Mouse (Mus musculus) lung, postnatal 0 days (tissue): ENCODE results near the gene Tpst1. TPM values are rescaled to one million over a fixed set of nuclear protein-coding genes. Genes with fewer than 3 reads are reported as not detected.

Experiments used
- ATAC-seq: fragments of 200-750 bp; cut with Nextera tagmentation; 2 replicates; pipeline ENCODE4 v1.8.0; 2017; ENCODE audit warnings: moderate library complexity
- DNase-seq: peaks from one replicate; pipeline ENCODE4 v3.0.0-alpha.2; 2016; ENCODE audit warnings: low spot score
- H3K27ac ChIP-seq: fragments of 300-500 bp; sonication (generic); 2 replicates; pipeline ENCODE4 v1.5.1; 2014; ENCODE audit warnings: antibody characterized with exemption, mild to moderate bottlenecking, low read length, mixed read lengths
- H3K27me3 ChIP-seq: fragments of 300-500 bp; sonication (generic); replicated peaks from 2 replicates; pipeline ENCODE4 v1.6.1; 2014; ENCODE audit warnings: low read length, mixed read lengths; ENCODE audit not compliant: insufficient read depth
- H3K36me3 ChIP-seq: fragments of 300-500 bp; sonication (generic); 2 replicates; pipeline ENCODE4 v1.6.1; 2014; ENCODE audit warnings: low read length, mixed read lengths; ENCODE audit not compliant: insufficient read depth
- H3K4me1 ChIP-seq: fragments of 300-500 bp; sonication (generic); 2 replicates; pipeline ENCODE4 v1.6.1; 2014; ENCODE audit warnings: antibody characterized with exemption, low read depth, low read length, mixed read lengths; ENCODE audit not compliant: insufficient read depth
- H3K4me2 ChIP-seq: fragments of 300-500 bp; sonication (generic); replicated peaks from 2 replicates; pipeline ENCODE4 v1.6.1; 2014; ENCODE audit warnings: low read depth, mild to moderate bottlenecking, low read length, moderate library complexity, mixed read lengths
- H3K4me3 ChIP-seq: fragments of 300-500 bp; sonication (generic); 2 replicates; pipeline ENCODE4 v1.5.1; 2014; ENCODE audit warnings: low read depth, low read length
- H3K9ac ChIP-seq: fragments of 300-500 bp; sonication (generic); replicated peaks from 2 replicates; pipeline ENCODE4 v1.6.1; 2014; ENCODE audit warnings: low read depth, mild to moderate bottlenecking
- H3K9me3 ChIP-seq: fragments of 300-500 bp; sonication (generic); 2 replicates; pipeline ENCODE4 v1.6.1; 2016; ENCODE audit warnings: low read length, mixed read lengths
- CTCF ChIP-seq: IDR thresholded peaks from 2 replicates; pipeline ENCODE4 v1.5.1; 2016; ENCODE audit warnings: antibody characterized with exemption, mild to moderate bottlenecking
- EP300 ChIP-seq: IDR thresholded peaks from 2 replicates; pipeline ENCODE4 v1.6.1; 2016; ENCODE audit warnings: antibody characterized with exemption, mild to moderate bottlenecking, control low read depth
- WGBS: fragments of 180-500 bp; shearing (Covaris S2); extraction: QIAGEN DNeasy Blood & Tissue Kit; methylation state at CpG from one replicate; pipeline ENCODE4 v1.1.7; 2014; 5-methylcytosine and 5-hydroxymethylcytosine counted together
- polyA plus RNA-seq: library from polyadenylated mRNA; unstranded; fragments of >200 nt; fragmentation: Nextera tagmentation; extraction: Ambion mirVana; gene quantifications from 2 replicates; pipeline ENCODE4 v1.2.1, GENCODE M21; 2015

Tpst1 gene
- polyA plus RNA-seq, 1 experiment from 2014 or later, result 31.5 TPM

GRCm38 (mm10) chr5:130059413-130060328 lies 13.5 kb upstream of the Tpst1 start:
- H3K27me3 ChIP-seq, result no peaks in the 10 kb centered on the region
- peak; percentile 49 for ATAC-seq
- 67% methylated on average over 12 of the region's 12 CpGs for WGBS
- no peak overlapping the region for H3K4me2 ChIP-seq
- TF ChIP-seq EP300, result no peak
- TF ChIP-seq CTCF, result no peak
- H3K4me1 ChIP-seq, result no peaks in the 10 kb centered on the region
- no peak overlapping the region for H3K4me3 ChIP-seq
- H3K36me3 ChIP-seq, result 0 out of 2 replicates have a peak, but pooled peaks cover 3% of the 10 kb centered on the region
- H3K9ac ChIP-seq, result no peak overlapping the region
- no peak for DNase-seq
- no peak overlapping the region for H3K27ac ChIP-seq
- no peaks in the 10 kb centered on the region for H3K9me3 ChIP-seq

GRCm38 (mm10) chr5:130060329-130060665 lies 12.8 kb upstream of the Tpst1 start:
- DNase-seq (no peak), ATAC-seq (no peak)
- Histone ChIP-seq H3K27me3 (no peaks in the 10 kb centered on the region), H3K36me3 (no peaks in the 10 kb centered on the region), H3K9me3 (no peaks in the 10 kb centered on the region), H3K4me3 (no peak overlapping the region), H3K27ac (no peak overlapping the region), H3K4me1 (no peaks in the 10 kb centered on the region), H3K9ac (no peak overlapping the region), H3K4me2 (no peak overlapping the region)
- TF ChIP-seq CTCF (no peak), EP300 (no peak)
- WGBS, result 80% methylated on average over 4 of the region's 4 CpGs

GRCm38 (mm10) chr5:130062096-130062495 lies 11.0 kb upstream of the Tpst1 start:
- no peak overlapping the region for H3K4me2 ChIP-seq
- 40% methylated on average over 2 of the region's 2 CpGs for WGBS
- peak; percentile 24 for DNase-seq

GRCm38 (mm10) chr5:130063760-130064159 lies 9.4 kb upstream of the Tpst1 start:
- Histone ChIP-seq H3K9ac (no peak overlapping the region), H3K36me3 (no peaks in the 10 kb centered on the region), H3K9me3 (no peaks in the 10 kb centered on the region), H3K4me3 (no peak overlapping the region), H3K4me2 (no peak overlapping the region), H3K4me1 (no peaks in the 10 kb centered on the region), H3K27me3 (no peaks in the 10 kb centered on the region), H3K27ac (no peak overlapping the region)
- DNase-seq (no peak), ATAC-seq (no peak)
- TF ChIP-seq EP300, result no peak
- TF ChIP-seq CTCF, result no peak
- WGBS, result 67% methylated on average over 2 of the region's 2 CpGs

More at GRCm38 (mm10) chr5:130062096-130062495, 11.0 kb upstream of the Tpst1 start:
- no peaks in the 10 kb centered on the region for H3K27me3 ChIP-seq
- no peaks in the 10 kb centered on the region for H3K36me3 ChIP-seq
- no peak overlapping the region for H3K27ac ChIP-seq
- TF ChIP-seq EP300 (no peak), CTCF (no peak)
- no peak overlapping the region for H3K9ac ChIP-seq
- H3K4me3 ChIP-seq, result no peak overlapping the region
- no peaks in the 10 kb centered on the region for H3K9me3 ChIP-seq
- H3K4me1 ChIP-seq, result no peaks in the 10 kb centered on the region
- peak; percentile 28; the same call in 1 of the 2 replicates for ATAC-seq

GRCm38 (mm10) chr5:130065579-130065978 lies 7.5 kb upstream of the Tpst1 start:
- Histone ChIP-seq H3K9ac (no peak overlapping the region), H3K27me3 (no peaks in the 10 kb centered on the region), H3K36me3 (no peaks in the 10 kb centered on the region), H3K4me1 (no peaks in the 10 kb centered on the region), H3K4me3 (no peak overlapping the region), H3K9me3 (no peaks in the 10 kb centered on the region), H3K27ac (no peak overlapping the region), H3K4me2 (no peak overlapping the region)
- TF ChIP-seq CTCF, result peak; percentile 53
- no peak for TF ChIP-seq EP300
- no peak for DNase-seq
- 97% methylated on average over 1 of the region's 1 CpGs for WGBS
- ATAC-seq, result no peak

GRCm38 (mm10) chr5:130067841-130068264 lies 5.3 kb upstream of the Tpst1 start:
- DNase-seq, result no peak
- TF ChIP-seq EP300 (no peak), CTCF (no peak)
- WGBS, result 53% methylated on average over 3 of the region's 3 CpGs
- H3K36me3 ChIP-seq, result no peaks in the 10 kb centered on the region
- no peaks in the 10 kb centered on the region for H3K27me3 ChIP-seq
- no peak overlapping the region for H3K4me3 ChIP-seq
- H3K27ac ChIP-seq, result no peak overlapping the region
- no peak for ATAC-seq
- no peak overlapping the region for H3K4me2 ChIP-seq
- no peaks in the 10 kb centered on the region for H3K9me3 ChIP-seq
- no peak overlapping the region for H3K9ac ChIP-seq
- H3K4me1 ChIP-seq, result no peaks in the 10 kb centered on the region
